Mouse (Mus musculus) embryo, embryonic 10 days (tissue): ENCODE data around the gene Adra1b.

ENCODE experiments used
- DNase-seq: peaks from one replicate; pipeline ENCODE4 v3.0.0-alpha.2; 2015; ENCODE audit warnings: low spot score

Gene Adra1b

GRCm38 (mm10) chr11:43817368-43817923, 83.6 kb downstream of the Adra1b start:
- DNase-seq: no peak

- no peak for DNase-seq
Measured at GRCm38 (mm10) chr11:43812535-43812934, 88.5 kb downstream of the Adra1b start.

DNA sequence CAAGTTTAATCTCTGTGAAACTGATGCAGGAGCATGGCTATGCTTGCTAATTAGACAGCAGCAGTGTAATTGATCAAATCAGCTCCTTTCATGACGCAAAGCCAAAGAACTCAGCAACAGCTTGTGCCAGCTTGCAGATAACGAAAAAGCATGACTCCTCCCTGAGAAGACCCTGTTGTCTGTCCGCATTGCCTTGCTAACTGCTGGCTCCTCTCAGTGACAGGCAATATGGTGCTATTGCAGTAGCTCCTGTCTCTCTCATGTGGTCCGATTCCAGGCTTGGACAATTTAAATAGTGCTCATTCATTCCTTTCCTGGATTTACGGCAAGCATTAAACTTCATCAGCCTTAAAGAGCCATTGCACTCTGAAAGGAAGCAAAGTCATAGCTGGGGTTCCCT, 93.3 kb downstream of the Adra1b start:
- no peak for DNase-seq

GRCm38 (mm10) chr11:43795992-43796391, 105.0 kb downstream of the Adra1b start:
- DNase-seq: no peak

- DNase-seq: no peak
Measured at GRCm38 (mm10) chr11:43790446-43790845, 110.6 kb downstream of the Adra1b start.

- DNase-seq: peak; percentile 81
Measured at GRCm38 (mm10) chr11:43783772-43784171, 117.2 kb downstream of the Adra1b start.

GRCm38 (mm10) chr11:43783106-43783505, 117.9 kb downstream of the Adra1b start:
- no peak for DNase-seq

- no peak for DNase-seq
Measured at GRCm38 (mm10) chr11:43779551-43779950, 121.5 kb downstream of the Adra1b start.

DNA sequence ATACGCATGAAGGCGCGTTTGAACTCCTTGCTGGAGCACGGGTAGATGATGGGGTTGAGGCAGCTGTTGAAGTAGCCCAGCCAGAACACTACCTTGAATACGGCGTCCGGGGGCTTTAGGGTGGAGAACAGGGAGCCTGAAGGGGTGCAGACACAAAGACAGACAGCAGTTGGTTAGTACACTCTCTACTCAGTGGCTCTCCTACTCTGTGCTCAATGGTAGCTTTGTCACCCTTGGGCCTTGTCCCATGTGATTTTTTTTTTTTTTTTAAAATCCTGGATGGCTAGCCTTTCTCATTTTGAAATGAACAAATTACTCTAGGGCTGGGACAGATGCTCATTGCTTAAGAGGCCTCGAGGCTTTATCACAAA, 124.7 kb downstream of the Adra1b start:
- DNase-seq: no peak

GRCm38 (mm10) chr11:43775469-43776323, 125.3 kb downstream of the Adra1b start:
- peak; percentile 67 for DNase-seq

DNA sequence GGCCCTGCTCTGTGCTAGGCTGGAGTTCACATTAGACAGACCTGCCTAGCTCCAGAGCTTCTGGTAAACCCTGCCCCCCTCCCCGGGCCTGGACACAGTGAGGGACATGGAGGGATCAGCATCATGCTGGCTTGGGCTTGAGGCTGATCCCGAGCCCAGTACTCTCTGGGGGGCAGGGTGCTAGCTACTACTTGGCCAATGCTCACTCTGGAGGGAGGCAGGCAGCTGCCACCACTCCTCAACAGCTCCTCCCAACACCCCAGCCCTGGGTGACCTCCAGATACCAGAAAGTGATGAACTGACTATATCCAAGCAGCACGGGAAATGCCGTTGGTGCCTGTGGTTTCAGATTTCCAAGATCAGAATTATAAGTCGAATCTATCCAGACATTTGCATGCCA, 127.3 kb downstream of the Adra1b start:
- DNase-seq: no peak

GRCm38 (mm10) chr11:43770110-43770509, 130.9 kb downstream of the Adra1b start:
- DNase-seq: no peak

DNA sequence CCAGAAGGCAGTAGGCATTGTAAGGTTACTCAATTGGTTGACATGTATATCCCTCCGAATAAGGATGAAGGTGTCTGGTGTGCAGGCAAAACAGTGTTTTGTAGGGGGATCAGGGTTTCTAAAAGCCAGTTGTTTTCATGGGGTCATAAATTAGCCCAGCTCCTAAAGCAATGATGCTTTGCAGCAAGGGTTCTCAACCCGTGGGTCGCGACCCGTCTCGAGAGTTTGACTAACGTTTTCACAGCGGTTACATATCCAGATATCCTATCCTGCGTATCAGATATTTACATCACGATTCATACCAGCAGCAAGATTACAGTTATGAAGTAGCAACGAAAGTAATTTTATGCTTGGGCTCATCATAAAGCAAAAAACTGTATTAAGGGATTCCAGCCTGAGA, 133.3 kb downstream of the Adra1b start:
- DNase-seq: no peak

- DNase-seq: peak; percentile 95
Measured at GRCm38 (mm10) chr11:43766922-43767648, 133.9 kb downstream of the Adra1b start.

GRCm38 (mm10) chr11:43758436-43758835, 142.6 kb downstream of the Adra1b start:
- no peak for DNase-seq

- DNase-seq: no peak
Measured at GRCm38 (mm10) chr11:43755411-43755810, 145.6 kb downstream of the Adra1b start.

DNA sequence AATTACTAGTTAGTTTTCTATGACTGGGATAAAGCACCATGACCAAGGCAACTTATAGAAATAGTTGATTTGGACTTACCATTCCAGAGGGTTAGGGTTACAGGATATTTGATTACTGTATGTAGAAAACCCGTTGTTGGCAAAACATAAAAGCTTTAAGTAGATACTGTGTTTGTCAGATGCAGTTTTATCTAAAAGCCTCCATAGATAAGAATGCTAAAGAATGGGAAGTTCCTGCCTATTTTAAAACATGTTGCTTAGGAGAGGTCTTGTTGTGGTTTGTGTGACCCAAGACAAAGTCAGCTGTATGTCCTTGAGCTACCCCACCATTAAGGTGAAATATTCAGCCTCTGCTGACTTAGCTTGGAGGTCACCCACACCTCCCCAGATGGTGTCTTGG, 146.4 kb downstream of the Adra1b start:
- DNase-seq: no peak

- DNase-seq: no peak
Measured at GRCm38 (mm10) chr11:43751542-43751941, 149.5 kb downstream of the Adra1b start.

DNA sequence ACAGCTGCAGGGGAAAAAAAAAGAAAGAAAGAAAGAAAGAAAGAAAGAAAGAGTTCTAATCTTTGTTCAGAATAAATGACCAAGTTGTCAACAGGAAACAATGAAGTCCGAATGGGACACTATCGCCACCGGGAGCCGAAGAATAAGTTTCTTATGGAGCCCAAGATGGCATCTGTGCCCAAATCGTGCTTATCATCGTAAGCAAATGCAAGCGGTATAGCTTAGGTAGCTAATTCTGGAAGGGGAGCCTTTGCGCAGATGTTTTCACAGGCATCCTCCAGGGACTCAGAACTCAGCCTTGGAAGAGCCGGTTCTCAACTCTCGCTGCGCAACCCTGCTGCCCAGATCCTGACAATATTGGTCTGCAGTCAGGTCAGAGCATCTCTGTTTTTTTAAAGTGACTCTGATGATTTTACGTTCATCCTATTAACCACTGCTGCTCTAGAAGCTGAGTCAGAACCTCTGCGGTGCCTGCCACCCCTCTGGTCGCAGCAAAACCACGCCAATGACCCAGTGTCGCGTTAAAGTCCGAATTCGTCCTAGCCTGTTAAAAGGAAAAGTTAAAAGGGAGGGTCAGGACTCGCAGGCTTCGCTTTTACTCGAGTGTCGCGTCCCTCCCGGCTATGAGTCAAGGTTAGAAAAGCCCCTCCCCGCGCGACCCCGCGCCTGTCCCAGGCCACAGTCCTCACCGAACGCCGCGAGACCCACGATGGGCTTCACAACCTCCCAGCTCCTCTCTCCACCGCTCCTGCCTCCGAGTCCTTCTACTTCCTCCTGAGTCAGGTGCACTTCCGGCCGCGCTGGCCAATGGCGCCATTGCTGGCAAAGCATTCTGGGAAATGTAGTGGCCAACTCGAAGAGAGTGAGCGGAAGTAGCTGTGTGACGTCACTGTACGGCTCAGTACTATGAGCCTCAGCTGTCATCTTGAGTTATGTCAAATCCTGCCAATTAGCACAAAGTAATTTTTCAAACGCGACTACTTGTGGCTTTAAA, 153.5 kb downstream of the Adra1b start, which contains the start of gene Ttc1:
Gene Ttc1 (minus strand): TSS at position 776 of the 994 bp plus-strand sequence.
- peak; percentile 100 for DNase-seq

DNA sequence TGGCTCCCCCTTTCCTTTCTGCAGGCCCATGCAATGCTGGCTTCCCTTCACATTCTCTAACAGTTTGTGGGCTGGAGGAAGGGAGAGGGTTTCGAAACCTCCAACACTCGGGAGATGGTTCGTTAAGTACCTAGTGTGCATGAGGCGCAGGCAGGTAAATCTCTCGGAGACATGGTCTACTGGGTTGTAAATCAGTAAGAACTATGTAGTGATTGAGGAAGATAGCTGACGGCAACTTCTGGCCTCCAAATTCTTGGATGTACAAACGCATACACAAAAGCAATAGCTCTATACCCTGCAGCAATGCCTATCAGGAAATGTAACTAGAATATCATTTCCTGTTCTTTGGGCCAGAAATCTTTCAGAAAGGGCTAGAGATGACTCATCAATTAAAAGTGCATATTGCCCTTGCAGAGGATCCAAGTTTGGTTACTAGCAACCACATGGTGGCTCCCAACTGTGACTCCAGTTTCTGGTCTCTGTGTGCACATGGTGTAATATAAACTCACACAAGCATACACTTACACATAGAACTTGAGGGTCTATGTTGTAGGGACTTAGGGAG, 172.2 kb downstream of the Adra1b start:
- no peak for DNase-seq

GRCm38 (mm10) chr11:43727796-43728195, 173.2 kb downstream of the Adra1b start:
- DNase-seq: no peak
